Mouse (Mus musculus) hindbrain, postnatal 0 days (tissue): Measurements from ENCODE around the gene Pllp. TPM values are rescaled to one million over a fixed set of nuclear protein-coding genes. Genes with fewer than 3 reads are reported as not detected.

Experiments used
- ATAC-seq: fragments of 200-750 bp; cut with Nextera tagmentation; 2 replicates; pipeline ENCODE4 v1.8.0; 2017; ENCODE audit warnings: mild to moderate bottlenecking, moderate TSS enrichment, moderate library complexity
- DNase-seq: peaks from one replicate; pipeline ENCODE4 v3.0.0-alpha.2; 2015; ENCODE audit warnings: low spot score
- H3K27ac ChIP-seq: fragments of 300-500 bp; sonication (generic); 2 replicates; pipeline ENCODE4 v1.5.1; 2014; ENCODE audit warnings: mild to moderate bottlenecking
- H3K27me3 ChIP-seq: fragments of 300-500 bp; sonication (generic); 2 replicates; pipeline ENCODE4 v1.6.1; 2014; ENCODE audit warnings: low read length, mixed read lengths; ENCODE audit not compliant: insufficient read depth
- H3K36me3 ChIP-seq: fragments of 300-500 bp; sonication (generic); 2 replicates; pipeline ENCODE4 v1.6.1; 2014; ENCODE audit warnings: low read length, mixed read lengths; ENCODE audit not compliant: insufficient read depth
- H3K4me1 ChIP-seq: fragments of 300-500 bp; sonication (generic); 2 replicates; pipeline ENCODE4 v1.6.1; 2014; ENCODE audit warnings: antibody characterized with exemption, low read length, mixed read lengths; ENCODE audit not compliant: insufficient read depth
- H3K4me2 ChIP-seq: fragments of 300-500 bp; sonication (generic); 2 replicates; pipeline ENCODE4 v1.6.1; 2014; ENCODE audit warnings: low read depth, mild to moderate bottlenecking, low read length, moderate library complexity, mixed read lengths
- H3K4me3 ChIP-seq: fragments of 300-500 bp; sonication (generic); 2 replicates; pipeline ENCODE4 v1.5.1; 2014; ENCODE audit warnings: low read length
- H3K9ac ChIP-seq: fragments of 300-500 bp; sonication (generic); replicated peaks from 2 replicates; pipeline ENCODE4 v1.6.1; 2014; ENCODE audit warnings: mild to moderate bottlenecking, low read length, moderate library complexity, mixed read lengths
- H3K9me3 ChIP-seq: fragments of 300-500 bp; sonication (generic); 2 replicates; pipeline ENCODE4 v1.6.1; 2016; ENCODE audit warnings: low read length, mixed read lengths
- CTCF ChIP-seq: IDR thresholded peaks from 2 replicates; pipeline ENCODE4 v1.5.1; 2016; ENCODE audit warnings: antibody characterized with exemption, control low read depth, low read depth
- WGBS: fragments of 180-500 bp; shearing (Covaris S2); extraction: QIAGEN DNeasy Blood & Tissue Kit; methylation state at CpG from one replicate; pipeline ENCODE4 v1.1.7; 2014; 5-methylcytosine and 5-hydroxymethylcytosine counted together
- polyA plus RNA-seq: library from polyadenylated mRNA; unstranded; fragments of >200 nt; fragmentation: Nextera tagmentation; extraction: Ambion mirVana; gene quantifications from 2 replicates; pipeline ENCODE4 v1.2.1, GENCODE M21; 2015
- total RNA-seq: library from RNA; depleted of rRNA; stranded (reverse); fragments of >200 nt; gene quantifications from 2 replicates; pipeline ENCODE4 v1.2.3, GENCODE M21; 2014

Gene Pllp
- total and polyA plus RNA-seq, 2 experiments from 2014 or later: 18.6 to 20.3 TPM

DNA sequence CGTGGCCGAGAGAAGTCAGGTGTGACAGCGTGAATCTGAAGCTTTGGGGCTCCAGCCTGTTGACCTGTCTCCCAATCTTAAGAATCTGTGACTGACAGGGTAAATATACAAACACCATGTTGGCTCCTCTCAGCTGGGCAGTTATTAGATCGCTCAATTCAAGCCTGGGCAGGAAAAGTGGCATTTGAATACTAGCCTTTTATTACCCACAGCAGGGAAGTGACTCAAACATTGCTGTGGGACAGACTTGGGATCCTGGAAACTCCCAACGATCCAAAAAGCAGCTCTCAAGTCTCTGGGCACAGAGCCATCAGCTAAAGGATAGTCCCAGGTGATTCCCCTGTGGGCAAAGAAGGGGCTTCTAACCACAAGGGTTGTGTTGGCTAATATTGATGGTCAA lies 18.5 kb upstream of the Pllp start:
- no peak overlapping the region for H3K4me3 ChIP-seq
- H3K27ac ChIP-seq: no peak overlapping the region
- no peaks in the 10 kb centered on the region for H3K4me1 ChIP-seq
- no peak for TF ChIP-seq CTCF
- 26% methylated on average over 5 of the region's 5 CpGs for WGBS
- H3K9me3 ChIP-seq: no peaks in the 10 kb centered on the region
- no peak overlapping the region for H3K9ac ChIP-seq
- H3K27me3 ChIP-seq: no peaks in the 10 kb centered on the region
- ATAC-seq (no peak), DNase-seq (peak; percentile 28)
- H3K36me3 ChIP-seq: no peaks in the 10 kb centered on the region
- H3K4me2 ChIP-seq: no peak overlapping the region

DNA sequence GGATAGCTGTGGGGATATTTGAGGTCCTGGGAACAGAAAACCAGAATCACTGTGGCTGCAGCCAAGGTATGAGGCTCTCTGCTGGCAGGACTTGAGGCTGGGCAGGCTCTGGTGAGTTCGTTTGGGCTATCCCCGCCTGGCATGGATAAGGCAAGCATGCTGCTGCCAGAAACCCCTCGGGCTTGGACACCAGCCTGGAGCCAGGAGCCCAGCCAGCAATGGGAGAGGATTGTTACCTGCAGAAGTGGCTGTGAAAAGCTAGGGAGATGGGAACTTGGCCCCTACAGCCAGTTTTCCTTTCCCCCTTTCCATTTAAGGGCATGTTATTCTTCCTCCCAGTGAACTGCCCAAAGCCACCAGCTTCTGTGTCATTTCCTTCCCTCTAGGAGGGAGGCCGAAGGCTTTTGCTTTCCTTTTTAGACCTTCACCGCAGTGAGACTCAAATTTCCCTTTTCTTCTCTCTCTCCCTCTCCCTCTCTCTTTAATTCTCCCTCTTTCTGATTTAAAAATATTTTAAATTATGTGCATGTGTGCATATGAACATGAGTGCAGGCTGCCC lies 15.2 kb upstream of the Pllp start:
- no peak for ATAC-seq
- no peak overlapping the region for H3K4me2 ChIP-seq
- no peak for TF ChIP-seq CTCF
- peak; percentile 63 for DNase-seq
- WGBS: 38% methylated on average over 5 of the region's 5 CpGs
- H3K27me3 ChIP-seq: no peaks in the 10 kb centered on the region
- no peaks in the 10 kb centered on the region; the same call in 1 of the 2 replicates for H3K4me1 ChIP-seq
- no peak overlapping the region for H3K9ac ChIP-seq
- no peaks in the 10 kb centered on the region for H3K9me3 ChIP-seq
- H3K36me3 ChIP-seq: no peaks in the 10 kb centered on the region
- no peak overlapping the region for H3K4me3 ChIP-seq
- H3K27ac ChIP-seq: no peak overlapping the region

DNA sequence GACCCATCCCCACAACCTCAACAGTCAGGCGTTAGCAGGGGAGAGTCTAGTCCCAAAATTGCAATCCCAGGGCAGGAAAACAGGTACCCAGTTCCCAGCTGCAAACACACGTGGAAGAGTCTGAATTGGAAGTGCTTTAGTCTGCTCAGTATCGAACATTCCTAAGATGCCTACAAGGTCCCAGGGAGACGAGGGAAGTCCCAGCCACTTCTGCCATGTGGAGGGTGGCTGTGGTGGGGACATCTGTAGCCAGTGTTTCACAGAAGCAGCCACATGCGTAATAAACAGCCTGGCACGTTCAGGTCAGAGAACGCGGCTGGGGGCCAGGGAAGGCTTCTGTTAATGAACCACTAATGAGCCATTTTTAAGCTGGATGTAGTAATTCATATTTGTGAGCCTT lies 14.3 kb upstream of the Pllp start:
- Histone ChIP-seq H3K4me2 (no peak overlapping the region), H3K4me1 (no peaks in the 10 kb centered on the region; the same call in 1 of the 2 replicates), H3K9me3 (no peaks in the 10 kb centered on the region), H3K4me3 (no peak overlapping the region), H3K36me3 (no peaks in the 10 kb centered on the region), H3K27ac (no peak overlapping the region), H3K9ac (no peak overlapping the region), H3K27me3 (no peaks in the 10 kb centered on the region)
- DNase-seq (no peak), ATAC-seq (no peak)
- no peak for TF ChIP-seq CTCF
- 39% methylated on average over 8 of the region's 8 CpGs for WGBS

DNA sequence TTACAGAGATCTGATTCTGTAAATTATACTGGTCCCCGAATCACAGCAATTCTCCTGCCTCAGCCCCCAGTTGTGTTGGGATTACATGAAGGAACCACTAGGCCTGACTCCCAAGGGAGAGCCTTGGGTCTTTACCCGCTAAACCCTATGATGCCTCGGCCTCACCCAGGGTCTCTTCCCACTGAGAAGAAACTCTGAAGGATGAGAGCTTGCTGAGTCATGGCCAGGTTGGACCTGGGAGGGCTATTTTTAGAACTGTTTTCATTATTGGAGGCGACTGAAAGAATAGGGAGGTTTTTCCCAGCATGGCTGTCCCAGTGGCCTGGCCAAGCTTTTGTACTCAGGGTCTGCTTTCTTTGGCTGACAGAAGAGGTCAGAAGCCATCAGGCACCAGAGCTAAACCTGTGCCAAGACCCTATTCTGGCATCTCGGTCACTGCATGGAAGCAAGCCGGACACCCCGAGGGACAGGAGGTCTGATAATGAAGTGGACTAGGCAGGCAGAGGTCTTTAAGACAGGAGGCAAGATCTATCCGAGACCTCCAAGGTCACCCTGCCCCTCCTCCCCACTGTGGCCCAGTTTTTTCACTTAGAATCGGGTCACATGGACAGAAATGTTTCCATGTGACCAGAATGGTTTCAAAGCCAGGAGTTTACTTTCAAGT lies 10.8 kb upstream of the Pllp start:
- Histone ChIP-seq H3K27me3 (no peaks in the 10 kb centered on the region), H3K4me2 (no peak overlapping the region), H3K9ac (no peak overlapping the region), H3K9me3 (no peaks in the 10 kb centered on the region), H3K36me3 (no peaks in the 10 kb centered on the region), H3K27ac (no peak overlapping the region), H3K4me3 (no peak overlapping the region), H3K4me1 (no peaks in the 10 kb centered on the region; the same call in 1 of the 2 replicates)
- no peak for ATAC-seq
- DNase-seq: no peak
- TF ChIP-seq CTCF: no peak
- 74% methylated on average over 9 of the region's 9 CpGs for WGBS

- no peaks in the 10 kb centered on the region for H3K36me3 ChIP-seq
- H3K27ac ChIP-seq: no peak overlapping the region
- ATAC-seq (no peak), DNase-seq (no peak)
- no peaks in the 10 kb centered on the region; the same call in 1 of the 2 replicates for H3K4me1 ChIP-seq
- H3K9me3 ChIP-seq: no peaks in the 10 kb centered on the region
- H3K9ac ChIP-seq: no peak overlapping the region
- no peaks in the 10 kb centered on the region for H3K27me3 ChIP-seq
- 88% methylated on average over 10 of the region's 10 CpGs for WGBS
- H3K4me2 ChIP-seq: no peak overlapping the region
- no peak overlapping the region for H3K4me3 ChIP-seq
- no peak for TF ChIP-seq CTCF
Observed at GRCm38 (mm10) chr8:94705581-94706245, 9.6 kb upstream of the Pllp start.

- H3K4me1 ChIP-seq: no peaks in the 10 kb centered on the region; the same call in 1 of the 2 replicates
- 13% methylated on average over 9 of the region's 9 CpGs for WGBS
- no peaks in the 10 kb centered on the region for H3K36me3 ChIP-seq
- H3K27me3 ChIP-seq: no peaks in the 10 kb centered on the region
- DNase-seq (no peak), ATAC-seq (no peak)
- H3K27ac ChIP-seq: peak overlapping the region; percentile 72
- H3K9ac ChIP-seq: peak overlapping the region; percentile 36
- H3K4me3 ChIP-seq: peak overlapping the region; percentile 33
- no peaks in the 10 kb centered on the region for H3K9me3 ChIP-seq
- H3K4me2 ChIP-seq: peak overlapping the region; percentile 57
- no peak for TF ChIP-seq CTCF
Observed at GRCm38 (mm10) chr8:94704669-94704984, 8.5 kb upstream of the Pllp start.
